Mouse (Mus musculus) midbrain, postnatal 0 days (tissue): ENCODE measurements around the gene Elmod1. TPM values are rescaled to one million over a fixed set of nuclear protein-coding genes. Genes with fewer than 3 reads are reported as not detected.

ENCODE experiments used
- ATAC-seq: fragments of 200-750 bp; cut with Nextera tagmentation; 2 replicates; pipeline ENCODE4 v1.8.0; 2017; ENCODE audit warnings: moderate number of reproducible peaks, mild to moderate bottlenecking, moderate TSS enrichment, moderate library complexity; ENCODE audit not compliant: low FRiP score
- DNase-seq: peaks from one replicate; pipeline ENCODE4 v3.0.0-alpha.2; 2015; ENCODE audit warnings: low spot score
- H3K27ac ChIP-seq: fragments of 300-500 bp; sonication (generic); 2 replicates; pipeline ENCODE4 v1.5.1; 2014; ENCODE audit warnings: low read depth, mild to moderate bottlenecking, low read length, mixed read lengths
- H3K27me3 ChIP-seq: fragments of 300-500 bp; sonication (generic); 2 replicates; pipeline ENCODE4 v1.6.1; 2014; ENCODE audit warnings: low read length, control low read depth, mixed read lengths; ENCODE audit not compliant: insufficient read depth
- H3K36me3 ChIP-seq: fragments of 300-500 bp; sonication (generic); 2 replicates; pipeline ENCODE4 v1.6.1; 2014; ENCODE audit warnings: low read length, control low read depth, mixed read lengths; ENCODE audit not compliant: insufficient read depth
- H3K4me1 ChIP-seq: fragments of 300-500 bp; sonication (generic); 2 replicates; pipeline ENCODE4 v1.6.1; 2014; ENCODE audit warnings: mild to moderate bottlenecking, control low read depth, antibody characterized with exemption, low read length, mixed read lengths; ENCODE audit not compliant: insufficient read depth
- H3K4me2 ChIP-seq: fragments of 300-500 bp; sonication (generic); 2 replicates; pipeline ENCODE4 v1.6.1; 2014; ENCODE audit warnings: low read depth, mild to moderate bottlenecking, low read length, mixed read lengths; ENCODE audit not compliant: poor library complexity, severe bottlenecking
- H3K4me3 ChIP-seq: fragments of 300-500 bp; sonication (generic); 2 replicates; pipeline ENCODE4 v1.5.1; 2014; ENCODE audit warnings: low read depth, mild to moderate bottlenecking, low read length, moderate library complexity
- H3K9ac ChIP-seq: fragments of 300-500 bp; sonication (generic); replicated peaks from 2 replicates; pipeline ENCODE4 v1.6.1; 2014; ENCODE audit warnings: mild to moderate bottlenecking, low read length, moderate library complexity, mixed read lengths; ENCODE audit not compliant: poor library complexity, severe bottlenecking
- H3K9me3 ChIP-seq: fragments of 300-500 bp; sonication (generic); 2 replicates; pipeline ENCODE4 v1.6.1; 2016; ENCODE audit warnings: low read length, control low read depth
- CTCF ChIP-seq: IDR thresholded peaks from 2 replicates; pipeline ENCODE4 v1.5.1; 2016; ENCODE audit warnings: antibody characterized with exemption, mild to moderate bottlenecking
- WGBS: fragments of 180-500 bp; shearing (Covaris S2); extraction: QIAGEN DNeasy Blood & Tissue Kit; methylation state at CpG from one replicate; pipeline ENCODE4 v1.1.7; 2014; 5-methylcytosine and 5-hydroxymethylcytosine counted together
- polyA plus RNA-seq: library from polyadenylated mRNA; unstranded; fragments of >200 nt; fragmentation: Nextera tagmentation; extraction: Ambion mirVana; gene quantifications from 2 replicates; pipeline ENCODE4 v1.2.1, GENCODE M21; 2015
- total RNA-seq: library from RNA; depleted of rRNA; stranded (reverse); fragments of >200 nt; gene quantifications from 2 replicates; pipeline ENCODE4 v1.2.3, GENCODE M21; 2014

Gene Elmod1
- total and polyA plus RNA-seq, 2 experiments from 2014 or later: 26.6 to 101 TPM

- Histone ChIP-seq H3K9me3 (no peaks in the 10 kb centered on the region), H3K36me3 (0 out of 2 replicates have a peak, but pooled peaks cover under 1% of the 10 kb centered on the region), H3K4me3 (no peak overlapping the region), H3K27me3 (no peaks in the 10 kb centered on the region), H3K4me2 (no peak overlapping the region), H3K27ac (no peak overlapping the region), H3K4me1 (no peaks in the 10 kb centered on the region), H3K9ac (no peak overlapping the region)
- 42% methylated on average over 3 of the region's 3 CpGs for WGBS
- peak; percentile 28 for DNase-seq
- no peak for ATAC-seq
- peak; percentile 60 for TF ChIP-seq CTCF
Observed at GRCm38 (mm10) chr9:53905418-53905817, 69.7 kb downstream of the Elmod1 start.

DNA sequence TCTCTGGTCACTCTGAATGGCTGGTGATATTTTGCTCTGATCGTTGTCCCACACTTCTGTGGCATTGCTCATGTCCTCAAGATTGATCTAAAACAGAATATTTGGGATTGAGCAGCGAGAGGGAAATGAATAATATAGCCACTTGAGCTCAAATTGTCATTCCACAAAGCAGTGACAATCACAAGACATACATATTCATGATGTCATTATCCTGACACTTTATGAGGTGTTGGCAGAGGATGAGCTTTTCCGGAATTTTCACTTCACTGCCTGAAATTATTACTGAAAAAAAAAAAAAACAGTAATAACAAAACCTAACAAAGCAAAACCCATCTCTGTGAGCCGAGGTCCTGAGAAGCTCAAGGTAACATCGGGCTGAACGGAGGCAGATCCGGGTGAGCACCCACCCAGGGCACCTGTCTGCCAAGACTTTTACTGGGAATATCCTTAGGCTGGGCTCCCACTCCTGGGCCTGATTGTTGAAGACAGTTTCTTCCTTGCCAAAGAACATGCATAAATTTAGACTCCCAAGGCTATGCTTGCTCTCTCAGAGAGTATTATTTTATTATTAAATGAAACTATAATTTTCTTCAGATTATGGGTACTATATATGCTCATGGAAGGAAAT, 71.8 kb downstream of the Elmod1 start:
- Histone ChIP-seq H3K4me2 (no peak overlapping the region), H3K27ac (0 out of 2 replicates have a peak overlapping the region, but pooled peaks have one; percentile 9), H3K9me3 (no peaks in the 10 kb centered on the region), H3K9ac (no peak overlapping the region), H3K4me1 (no peaks in the 10 kb centered on the region), H3K4me3 (no peak overlapping the region), H3K36me3 (no peaks in the 10 kb centered on the region), H3K27me3 (no peaks in the 10 kb centered on the region)
- no peak for TF ChIP-seq CTCF
- DNase-seq (no peak), ATAC-seq (no peak)
- 75% methylated on average over 7 of the region's 7 CpGs for WGBS

GRCm38 (mm10) chr9:53899836-53900235, 75.3 kb downstream of the Elmod1 start:
- WGBS: 79% methylated on average over 6 of the region's 6 CpGs
- no peak overlapping the region for H3K27ac ChIP-seq
- H3K36me3 ChIP-seq: no peaks in the 10 kb centered on the region
- H3K27me3 ChIP-seq: no peaks in the 10 kb centered on the region
- H3K4me3 ChIP-seq: no peak overlapping the region
- no peak overlapping the region for H3K9ac ChIP-seq
- DNase-seq: peak; percentile 73
- no peak for TF ChIP-seq CTCF
- ATAC-seq: no peak
- H3K9me3 ChIP-seq: no peaks in the 10 kb centered on the region
- no peak overlapping the region for H3K4me2 ChIP-seq
- H3K4me1 ChIP-seq: no peaks in the 10 kb centered on the region

DNA sequence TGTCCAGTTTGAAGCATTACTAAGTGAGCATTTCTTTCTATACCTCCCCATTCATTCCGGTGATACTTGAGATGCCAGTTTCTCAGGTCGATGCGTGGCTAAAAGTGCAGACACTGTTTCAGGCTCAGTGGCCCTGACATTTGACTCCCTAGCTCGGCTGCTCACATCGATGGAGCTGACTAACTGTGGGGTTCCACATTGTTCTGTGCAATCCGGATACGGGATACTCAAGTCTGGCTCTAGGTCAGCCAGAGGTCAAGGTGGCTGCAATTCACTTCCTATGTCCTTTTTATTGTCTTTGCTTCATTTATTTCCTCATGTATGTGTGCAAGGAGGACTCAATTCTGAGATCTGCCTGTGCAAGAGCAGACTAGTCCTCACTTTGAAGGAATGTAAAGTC, 79.3 kb downstream of the Elmod1 start:
- Histone ChIP-seq H3K27me3 (no peaks in the 10 kb centered on the region), H3K36me3 (no peaks in the 10 kb centered on the region), H3K9me3 (no peaks in the 10 kb centered on the region), H3K4me1 (no peaks in the 10 kb centered on the region), H3K4me2 (no peak overlapping the region), H3K27ac (no peak overlapping the region), H3K9ac (no peak overlapping the region), H3K4me3 (no peak overlapping the region)
- no peak for TF ChIP-seq CTCF
- ATAC-seq (no peak), DNase-seq (no peak)
- WGBS: 73% methylated on average over 7 of the region's 7 CpGs

- H3K4me3 ChIP-seq: no peak overlapping the region
- 4% methylated on average over 1 of the region's 1 CpGs for WGBS
- no peaks in the 10 kb centered on the region for H3K4me1 ChIP-seq
- no peaks in the 10 kb centered on the region for H3K36me3 ChIP-seq
- H3K9me3 ChIP-seq: no peaks in the 10 kb centered on the region
- peak; percentile 81 for DNase-seq
- no peak overlapping the region for H3K4me2 ChIP-seq
- H3K27ac ChIP-seq: no peak overlapping the region
- H3K27me3 ChIP-seq: no peaks in the 10 kb centered on the region
- peak; percentile 65; the same call in 1 of the 2 replicates for ATAC-seq
- TF ChIP-seq CTCF: peak; percentile 91
- H3K9ac ChIP-seq: no peak overlapping the region
Observed at GRCm38 (mm10) chr9:53890075-53890474, 85.0 kb downstream of the Elmod1 start.

- ATAC-seq: no peak
- no peak overlapping the region for H3K4me3 ChIP-seq
- H3K4me1 ChIP-seq: no peaks in the 10 kb centered on the region
- peak; percentile 52 for DNase-seq
- no peaks in the 10 kb centered on the region for H3K27me3 ChIP-seq
- no peaks in the 10 kb centered on the region for H3K9me3 ChIP-seq
- no peaks in the 10 kb centered on the region for H3K36me3 ChIP-seq
- H3K27ac ChIP-seq: no peak overlapping the region
- no peak overlapping the region for H3K9ac ChIP-seq
- 78% methylated on average over 23 of the region's 23 CpGs for WGBS
- no peak overlapping the region for H3K4me2 ChIP-seq
- TF ChIP-seq CTCF: no peak
Observed at GRCm38 (mm10) chr9:53883588-53884280, 91.4 kb downstream of the Elmod1 start.
